Mouse (Mus musculus) heart, postnatal 0 days (tissue): ENCODE measurements around the gene Nap1l4. TPM values are rescaled to one million over a fixed set of nuclear protein-coding genes. Genes with fewer than 3 reads are reported as not detected.
A peak's percentile ranks its signal among the peaks of the same experiment; 100 is the strongest.

Source experiments
- ATAC-seq: fragments of 200-750 bp; cut with Nextera tagmentation; 2 replicates; pipeline ENCODE4 v1.8.0; 2017; ENCODE audit warnings: low read depth, moderate number of reproducible peaks, moderate library complexity; ENCODE audit not compliant: insufficient read depth
- DNase-seq: peaks from one replicate; pipeline ENCODE4 v3.0.0-alpha.2; 2016; ENCODE audit warnings: low spot score
- H3K27ac ChIP-seq: fragments of 300-500 bp; sonication (generic); 2 replicates; pipeline ENCODE4 v1.5.1; 2014; ENCODE audit warnings: low read depth, mild to moderate bottlenecking
- H3K27me3 ChIP-seq: fragments of 300-500 bp; sonication (generic); 2 replicates; pipeline ENCODE4 v1.6.1; 2014; ENCODE audit warnings: low read length, mixed read lengths; ENCODE audit not compliant: control insufficient read depth, insufficient read depth
- H3K36me3 ChIP-seq: fragments of 300-500 bp; sonication (generic); replicated peaks from 2 replicates; pipeline ENCODE4 v1.6.1; 2014; ENCODE audit warnings: low read length, mixed read lengths; ENCODE audit not compliant: control insufficient read depth, insufficient read depth
- H3K4me1 ChIP-seq: fragments of 300-500 bp; sonication (generic); 2 replicates; pipeline ENCODE4 v1.6.1; 2014; ENCODE audit warnings: antibody characterized with exemption; ENCODE audit not compliant: control insufficient read depth, insufficient read depth
- H3K4me2 ChIP-seq: fragments of 300-500 bp; sonication (generic); 2 replicates; pipeline ENCODE4 v1.6.1; 2014; ENCODE audit warnings: low read depth, mild to moderate bottlenecking, low read length, moderate library complexity
- H3K4me3 ChIP-seq: fragments of 300-500 bp; sonication (generic); 2 replicates; pipeline ENCODE4 v1.5.1; 2014; ENCODE audit warnings: low read depth, low read length
- H3K9ac ChIP-seq: fragments of 300-500 bp; sonication (generic); replicated peaks from 2 replicates; pipeline ENCODE4 v1.6.1; 2014; ENCODE audit warnings: low read depth, low read length, mixed read lengths
- H3K9me3 ChIP-seq: fragments of 300-500 bp; sonication (generic); replicated peaks from 2 replicates; pipeline ENCODE4 v1.6.1; 2016; ENCODE audit warnings: low read length; ENCODE audit not compliant: control insufficient read depth
- CTCF ChIP-seq: IDR thresholded peaks from 2 replicates; pipeline ENCODE4 v1.5.1; 2016; ENCODE audit warnings: antibody characterized with exemption, control low read depth, low read depth
- EP300 ChIP-seq: IDR thresholded peaks from 2 replicates; pipeline ENCODE4 v1.6.1; 2016; ENCODE audit warnings: antibody characterized with exemption, low read depth
- WGBS: fragments of 180-500 bp; shearing (Covaris S2); extraction: QIAGEN DNeasy Blood & Tissue Kit; methylation state at CpG from one replicate; pipeline ENCODE4 v1.1.7; 2014; 5-methylcytosine and 5-hydroxymethylcytosine counted together
- polyA plus RNA-seq: library from polyadenylated mRNA; unstranded; fragments of >200 nt; fragmentation: Nextera tagmentation; extraction: Ambion mirVana; gene quantifications from 2 replicates; pipeline ENCODE4 v1.2.1, GENCODE M21; 2015
- total RNA-seq: library from RNA; depleted of rRNA; stranded (reverse); fragments of >200 nt; gene quantifications from 2 replicates; pipeline ENCODE4 v1.2.3, GENCODE M21; 2014; ENCODE audit warnings: low replicate concordance

Nap1l4 gene
- total and polyA plus RNA-seq, 2 experiments from 2014 or later = 153 to 200 TPM

GRCm38 (mm10) chr7:143477800-143478199, 71.1 kb downstream of the Nap1l4 start:
- Histone ChIP-seq H3K36me3 (no peaks in the 10 kb centered on the region), H3K9ac (no peak overlapping the region), H3K4me2 (no peak overlapping the region), H3K27ac (no peak overlapping the region), H3K4me3 (no peak overlapping the region), H3K27me3 (peaks cover 14% of the 10 kb centered on the region; the same call in 1 of the 2 replicates), H3K4me1 (no peaks in the 10 kb centered on the region), H3K9me3 (no peaks in the 10 kb centered on the region)
- 78% methylated on average over 5 of the region's 5 CpGs for WGBS
- no peak for DNase-seq
- ATAC-seq = no peak
- TF ChIP-seq EP300 = no peak
- no peak for TF ChIP-seq CTCF

GRCm38 (mm10) chr7:143476702-143477335, 72.1 kb downstream of the Nap1l4 start:
- Histone ChIP-seq H3K36me3 (no peaks in the 10 kb centered on the region), H3K9ac (no peak overlapping the region), H3K27me3 (peaks cover 7% of the 10 kb centered on the region; the same call in 1 of the 2 replicates), H3K27ac (no peak overlapping the region), H3K9me3 (no peaks in the 10 kb centered on the region), H3K4me1 (no peaks in the 10 kb centered on the region), H3K4me3 (no peak overlapping the region), H3K4me2 (no peak overlapping the region)
- ATAC-seq (no peak), DNase-seq (no peak)
- 80% methylated on average over 3 of the region's 3 CpGs for WGBS
- TF ChIP-seq CTCF (no peak), EP300 (no peak)

DNA sequence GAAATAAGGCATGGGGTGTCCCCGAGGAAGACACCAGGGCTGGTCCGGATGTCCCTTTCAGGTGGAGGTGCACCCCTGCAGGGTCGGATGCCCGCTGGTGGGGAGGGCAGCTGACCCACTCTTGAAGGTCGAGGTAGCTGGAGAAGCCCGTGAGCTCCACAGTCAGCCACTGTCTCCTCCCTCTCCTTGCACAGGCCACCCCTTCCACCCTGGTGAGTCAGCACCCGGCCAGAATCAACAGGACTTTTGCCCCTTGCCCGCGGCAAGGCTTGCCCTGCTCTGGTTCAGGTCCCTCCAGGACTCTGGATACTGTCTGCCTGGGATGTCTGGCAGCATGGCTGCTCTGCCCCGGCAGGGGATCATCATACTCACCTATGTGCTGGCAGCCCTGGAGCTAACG, 73.0 kb downstream of the Nap1l4 start:
- ATAC-seq (no peak), DNase-seq (no peak)

GRCm38 (mm10) chr7:143474811-143475210, 74.1 kb downstream of the Nap1l4 start:
- no peak overlapping the region for H3K4me3 ChIP-seq
- no peak for DNase-seq
- H3K4me1 ChIP-seq = no peaks in the 10 kb centered on the region
- ATAC-seq = no peak
- H3K36me3 ChIP-seq = no peaks in the 10 kb centered on the region
- TF ChIP-seq EP300 = no peak
- TF ChIP-seq CTCF = no peak
- no peaks in the 10 kb centered on the region for H3K27me3 ChIP-seq
- H3K4me2 ChIP-seq = no peak overlapping the region
- H3K9me3 ChIP-seq = no peaks in the 10 kb centered on the region
- H3K27ac ChIP-seq = no peak overlapping the region
- WGBS = 38% methylated on average over 10 of the region's 10 CpGs
- no peak overlapping the region for H3K9ac ChIP-seq

More for the DNA sequence above, 73.0 kb downstream of the Nap1l4 start:
- H3K4me3 ChIP-seq = no peak overlapping the region
- H3K4me1 ChIP-seq = no peaks in the 10 kb centered on the region
- no peaks in the 10 kb centered on the region for H3K36me3 ChIP-seq
- H3K27me3 ChIP-seq = 0 out of 2 replicates have a peak, but pooled peaks cover 2% of the 10 kb centered on the region
- TF ChIP-seq CTCF = no peak
- TF ChIP-seq EP300 = no peak
- H3K4me2 ChIP-seq = no peak overlapping the region
- no peak overlapping the region for H3K9ac ChIP-seq
- 49% methylated on average over 11 of the region's 11 CpGs for WGBS
- no peaks in the 10 kb centered on the region for H3K9me3 ChIP-seq
- no peak overlapping the region for H3K27ac ChIP-seq

DNA sequence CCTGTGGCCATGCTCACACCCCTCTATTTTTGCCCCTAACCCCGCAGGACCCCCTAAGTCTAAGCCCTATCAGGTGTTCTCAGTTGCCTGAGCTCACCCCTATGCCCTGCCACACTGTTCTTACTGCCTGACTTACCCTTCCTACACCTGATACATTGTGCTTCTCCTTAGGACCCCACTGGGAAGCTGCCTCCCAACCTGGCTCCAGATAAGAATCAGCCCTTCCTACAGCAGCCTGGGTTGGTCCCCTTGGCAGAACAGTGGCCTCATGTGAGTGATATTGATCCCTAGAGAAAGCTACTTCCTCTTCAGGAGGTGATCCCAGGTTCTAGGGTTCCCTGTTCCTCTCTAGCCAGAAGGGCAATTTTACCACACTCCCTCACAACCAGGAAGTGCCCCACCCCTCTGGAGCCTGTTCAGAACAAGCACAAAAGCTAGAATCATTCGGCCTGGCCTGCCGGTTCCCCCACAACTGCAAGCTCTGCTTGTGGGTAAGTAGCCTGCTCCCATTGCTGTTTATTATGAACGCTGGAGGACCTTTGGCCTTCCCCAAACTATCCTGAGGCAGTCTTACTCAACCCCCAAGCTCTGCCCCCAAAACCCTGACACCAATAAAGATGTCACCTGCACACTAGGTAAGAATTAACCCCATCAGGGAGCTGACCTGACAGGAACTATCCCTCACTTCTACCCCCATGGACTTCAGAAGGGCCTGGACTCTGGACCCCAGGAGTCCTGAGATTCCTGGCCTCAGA, 75.4 kb downstream of the Nap1l4 start, which contains the start of gene Slc22a18:
TSS of gene Slc22a18 (plus strand) at position 390 of the 755 bp plus-strand sequence.
- peak; percentile 28 for DNase-seq
- no peaks in the 10 kb centered on the region for H3K36me3 ChIP-seq
- H3K27ac ChIP-seq = no peak within 1 kb of the TSS
- TF ChIP-seq EP300 (no peak), CTCF (no peak)
- H3K4me2 ChIP-seq = no peak within 1 kb of the TSS
- H3K9me3 ChIP-seq = no peaks in the 10 kb centered on the region
- no peak for ATAC-seq
- H3K4me1 ChIP-seq = no peaks in the 10 kb centered on the region
- 27% methylated on average over 4 of the region's 4 CpGs for WGBS
- H3K4me3 ChIP-seq = no peak within 1 kb of the TSS
- H3K27me3 ChIP-seq = no peaks in the 10 kb centered on the region
- no peak within 1 kb of the TSS for H3K9ac ChIP-seq
